Mouse (Mus musculus) cortical plate, adult 2 months (tissue): ENCODE measurements around the gene Prcd. TPM values are rescaled to one million over a fixed set of nuclear protein-coding genes. Genes with fewer than 3 reads are reported as not detected.

Experiments
- H3K27ac ChIP-seq: fragments of 200-500 bp; 2 replicates; pipeline ENCODE4 v1.5.1; 2012; ENCODE audit warnings: low read length, control low read depth, inconsistent platforms; ENCODE audit not compliant: insufficient read depth
- H3K4me1 ChIP-seq: fragments of 200-500 bp; 2 replicates; pipeline ENCODE4 v1.6.1; 2011; ENCODE audit warnings: low read length; ENCODE audit not compliant: control insufficient read depth, insufficient read depth
- H3K4me3 ChIP-seq: fragments of 200-500 bp; 2 replicates; pipeline ENCODE4 v1.5.1; 2011; ENCODE audit warnings: mild to moderate bottlenecking, low read length, control low read depth; ENCODE audit not compliant: insufficient read depth
- CTCF ChIP-seq: fragments of 200-500 bp; IDR thresholded peaks from 2 replicates; pipeline ENCODE4 v1.5.1; 2011; ENCODE audit warnings: mild to moderate bottlenecking, control low read depth, low read length; ENCODE audit not compliant: insufficient read depth; ENCODE audit errors: extremely low read depth
- POLR2A ChIP-seq: fragments of 200-500 bp; IDR thresholded peaks from 2 replicates; pipeline ENCODE4 v1.6.1; 2011; ENCODE audit warnings: mild to moderate bottlenecking, low read length, control low read depth; ENCODE audit not compliant: insufficient read depth; ENCODE audit errors: extremely low read depth
- polyA plus RNA-seq: library from polyadenylated mRNA; depleted of rRNA; stranded (reverse); fragments of >200 nt; gene quantifications from 2 replicates; pipeline ENCODE4 v1.2.3, GENCODE M21; 2012

Prcd gene
- polyA plus RNA-seq, 1 experiment = 8.4 TPM

DNA sequence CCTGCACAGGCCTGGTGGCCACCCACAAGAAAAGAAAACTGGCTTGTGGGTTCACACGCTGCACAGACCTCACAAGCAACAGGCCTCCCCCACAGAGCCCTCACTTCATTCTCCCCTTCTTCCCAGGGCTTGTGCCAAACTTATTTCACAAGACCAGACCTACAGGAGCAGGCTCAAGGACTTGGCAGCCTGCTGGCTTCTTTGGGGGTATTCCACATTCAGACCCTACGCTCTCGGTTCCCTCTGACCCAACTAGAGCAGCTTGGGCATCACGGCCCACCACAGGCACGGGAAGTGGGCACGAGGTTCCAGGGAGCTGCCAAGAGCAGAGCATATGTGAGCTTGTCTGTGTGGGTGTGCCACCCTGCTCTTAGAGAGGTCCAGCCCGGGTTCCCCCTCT is 35.7 kb upstream of the Prcd start:
- H3K4me1 ChIP-seq = no peaks in the 10 kb centered on the region
- TF ChIP-seq POLR2A (no peak), CTCF (no peak)

DNA sequence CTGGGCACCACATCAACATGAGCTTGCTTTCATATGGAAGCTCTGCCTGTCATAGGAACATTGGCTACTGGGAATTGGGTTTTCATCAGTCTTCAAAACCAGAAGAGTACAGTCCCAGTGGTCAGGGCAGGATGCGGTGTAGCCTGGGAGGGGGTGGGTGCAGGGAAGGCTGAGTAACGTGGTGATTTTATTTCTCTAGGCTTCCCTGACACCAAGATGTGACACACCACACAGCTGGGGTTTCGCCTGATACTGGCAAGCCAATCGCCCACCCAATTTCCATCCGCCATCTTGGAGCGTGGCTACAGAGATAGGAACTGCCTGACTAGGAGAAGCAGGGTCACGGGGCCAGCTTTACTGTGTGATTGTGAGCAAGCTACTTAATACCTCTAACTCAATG is 34.7 kb upstream of the Prcd start:
- no peak overlapping the region for H3K27ac ChIP-seq
- no peak overlapping the region for H3K4me3 ChIP-seq
- TF ChIP-seq CTCF (no peak), POLR2A (no peak)
- H3K4me1 ChIP-seq = no peaks in the 10 kb centered on the region

More for the DNA sequence above, 35.7 kb upstream of the Prcd start:
- Histone ChIP-seq H3K4me3 (no peak overlapping the region), H3K27ac (no peak overlapping the region)

DNA sequence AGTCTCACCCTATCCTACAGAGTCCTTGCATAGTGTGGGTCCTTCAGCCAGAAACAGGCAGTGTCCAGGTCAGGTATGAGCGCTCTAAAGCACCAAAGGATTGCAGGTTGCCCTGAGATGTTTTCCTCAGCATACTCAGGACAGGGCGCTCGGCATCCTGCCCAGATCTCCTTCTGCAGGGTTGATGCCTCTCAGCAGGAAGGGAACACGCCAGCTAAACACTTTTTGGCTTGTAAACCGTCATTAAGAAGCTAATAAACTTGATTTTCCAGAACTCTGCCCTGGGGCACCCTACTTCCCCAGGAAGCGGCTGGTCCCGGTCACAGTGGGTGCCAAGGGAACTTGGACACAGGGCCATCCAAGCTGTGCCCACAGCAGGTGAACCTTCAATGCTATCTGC is 34.2 kb upstream of the Prcd start:
- Histone ChIP-seq H3K4me1 (no peaks in the 10 kb centered on the region), H3K27ac (no peak overlapping the region), H3K4me3 (no peak overlapping the region)
- TF ChIP-seq POLR2A (no peak), CTCF (no peak)

DNA sequence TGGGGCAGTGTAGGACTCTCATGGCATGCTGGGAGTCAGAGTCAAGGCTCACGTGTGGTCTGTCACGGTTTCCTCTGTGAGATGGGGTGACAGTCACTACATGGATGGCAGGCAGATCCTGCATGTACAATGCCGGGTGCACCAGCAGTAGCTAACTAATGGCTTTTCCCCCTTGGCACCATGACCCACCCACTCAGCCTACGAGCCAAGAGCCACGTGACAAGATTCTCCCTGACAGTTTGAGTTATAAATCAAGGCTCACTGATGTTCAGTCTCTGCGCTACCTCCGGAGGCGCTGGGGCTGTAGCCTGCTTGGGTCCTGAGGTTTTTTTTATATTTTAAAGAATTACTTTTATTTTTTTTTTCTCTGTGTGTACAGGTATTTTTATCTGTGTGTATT is 33.8 kb upstream of the Prcd start:
- Histone ChIP-seq H3K27ac (no peak overlapping the region), H3K4me1 (no peaks in the 10 kb centered on the region), H3K4me3 (no peak overlapping the region)
- TF ChIP-seq CTCF = no peak
- no peak for TF ChIP-seq POLR2A

DNA sequence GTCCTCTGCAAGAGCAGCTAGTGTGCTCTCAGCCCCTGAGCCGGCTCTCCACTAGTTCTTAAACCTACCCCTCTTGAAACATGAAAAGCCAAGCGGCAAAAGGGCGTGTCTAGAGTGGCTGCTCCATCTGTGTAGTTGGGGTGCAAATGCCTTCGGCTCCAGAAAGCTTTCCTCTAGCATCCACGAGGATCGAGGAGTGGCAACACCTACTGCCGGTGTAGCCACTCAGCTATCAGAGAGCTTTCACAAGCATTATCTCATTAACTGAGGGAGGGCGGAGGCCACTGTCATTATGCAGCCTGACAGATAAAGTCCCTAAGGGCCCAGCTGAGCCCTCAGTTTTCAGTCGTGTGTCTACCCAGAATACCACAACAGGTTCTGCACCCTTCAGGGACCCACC is 33.3 kb upstream of the Prcd start:
- no peak for TF ChIP-seq CTCF
- TF ChIP-seq POLR2A = no peak
- no peak overlapping the region for H3K4me3 ChIP-seq
- no peaks in the 10 kb centered on the region for H3K4me1 ChIP-seq
- no peak overlapping the region for H3K27ac ChIP-seq

DNA sequence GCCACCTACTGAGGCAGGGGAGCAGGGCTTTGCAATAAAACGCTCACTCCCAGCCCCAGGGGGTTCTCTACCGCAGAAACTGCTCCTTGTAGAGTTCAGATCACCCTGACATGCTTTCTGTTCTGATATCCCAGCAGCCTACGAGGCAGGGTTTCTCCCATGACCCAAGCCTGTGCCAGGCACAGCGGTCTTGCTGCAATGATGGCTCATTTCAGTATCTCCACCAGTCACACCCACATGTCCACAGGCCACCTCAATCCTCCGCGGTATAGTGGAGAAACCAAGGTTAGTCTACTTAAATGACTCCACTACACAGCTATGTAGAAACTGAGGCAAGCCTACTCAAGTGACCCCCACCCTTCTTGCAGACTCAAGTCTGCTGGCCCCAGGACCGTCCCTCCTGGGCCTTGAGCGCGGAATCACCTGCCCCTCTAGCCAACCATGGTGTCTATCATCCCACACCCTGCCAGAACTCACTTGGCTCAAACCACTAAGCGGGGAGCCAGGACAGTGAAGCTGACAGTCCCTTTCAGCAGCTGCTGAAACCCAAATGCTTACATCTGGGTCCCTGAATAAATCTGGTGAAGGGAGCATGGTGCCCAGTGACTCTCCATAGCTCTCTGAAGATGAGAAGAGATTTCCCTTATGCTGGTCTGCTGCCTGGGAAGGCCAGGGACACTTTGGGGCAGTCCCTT is 32.6 kb upstream of the Prcd start:
- no peaks in the 10 kb centered on the region for H3K4me1 ChIP-seq
- TF ChIP-seq CTCF = no peak
- no peak for TF ChIP-seq POLR2A
- no peak overlapping the region for H3K27ac ChIP-seq
- no peak overlapping the region for H3K4me3 ChIP-seq

DNA sequence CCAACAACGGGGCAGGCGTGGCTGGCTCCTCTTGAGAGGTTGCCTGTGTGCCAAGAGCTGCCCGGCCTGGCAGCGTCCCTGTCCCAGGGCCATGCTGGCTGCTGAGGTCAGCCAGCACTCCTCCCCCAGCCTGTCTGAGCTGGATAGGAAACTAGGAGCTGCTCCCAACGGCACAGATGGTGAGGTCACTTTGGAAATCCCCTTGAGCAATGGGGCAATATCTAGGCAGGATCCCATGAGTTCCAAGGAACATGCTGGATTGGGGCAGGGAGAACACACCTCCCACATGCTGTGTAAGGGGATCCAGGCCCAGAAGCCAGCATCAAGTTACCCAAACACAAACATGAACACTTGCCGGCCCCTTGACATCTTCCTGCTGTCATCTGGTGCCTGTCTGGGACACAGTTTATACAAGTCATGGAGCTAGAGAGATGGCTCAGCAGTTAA is 32.1 kb upstream of the Prcd start:
- Histone ChIP-seq H3K27ac (no peak overlapping the region), H3K4me1 (no peaks in the 10 kb centered on the region), H3K4me3 (no peak overlapping the region)
- TF ChIP-seq POLR2A (no peak), CTCF (no peak)

DNA sequence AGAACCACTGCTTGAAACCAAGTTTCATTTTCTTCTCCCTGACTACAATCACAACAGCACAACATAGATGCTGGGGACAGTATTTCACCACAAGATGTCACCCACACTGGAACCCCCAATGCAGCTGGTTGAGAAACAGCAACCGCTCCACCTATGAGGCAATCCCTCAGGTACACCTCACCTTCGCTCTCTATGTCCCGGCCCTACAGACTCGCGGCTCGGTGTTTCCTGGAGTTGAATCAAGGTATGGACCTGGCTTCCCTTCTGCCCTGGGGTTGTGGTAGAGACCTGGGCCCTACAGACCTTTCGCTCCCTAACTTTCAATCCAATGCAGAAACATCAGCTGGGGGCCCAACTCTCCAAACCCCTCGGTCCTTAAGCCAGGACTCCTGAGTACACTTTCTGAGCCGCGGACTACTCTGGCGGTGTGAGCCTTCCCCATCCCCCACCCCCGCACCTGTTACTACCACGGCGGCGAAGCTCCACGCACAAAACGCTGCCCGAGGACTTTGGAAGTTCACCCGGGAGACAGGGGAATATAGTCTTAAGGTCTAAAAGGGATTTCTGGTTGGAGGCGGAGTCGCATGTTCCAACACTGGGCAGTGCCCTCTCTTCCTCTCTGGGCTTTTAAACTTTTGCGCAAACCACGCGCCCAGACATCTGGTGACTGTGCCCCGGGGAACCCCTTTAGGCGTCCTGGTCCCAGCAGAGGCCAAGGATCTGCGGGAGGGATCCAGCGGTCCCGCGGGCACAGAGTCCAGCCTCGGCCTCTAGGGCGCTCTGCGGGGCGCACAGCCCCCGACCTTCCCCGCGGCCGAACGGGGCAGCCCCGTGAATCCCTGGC is 29.8 kb upstream of the Prcd start:
- TF ChIP-seq CTCF = no peak
- TF ChIP-seq POLR2A = no peak
- no peaks in the 10 kb centered on the region for H3K4me1 ChIP-seq
- no peak overlapping the region for H3K27ac ChIP-seq
- H3K4me3 ChIP-seq = peak overlapping the region; percentile 30

DNA sequence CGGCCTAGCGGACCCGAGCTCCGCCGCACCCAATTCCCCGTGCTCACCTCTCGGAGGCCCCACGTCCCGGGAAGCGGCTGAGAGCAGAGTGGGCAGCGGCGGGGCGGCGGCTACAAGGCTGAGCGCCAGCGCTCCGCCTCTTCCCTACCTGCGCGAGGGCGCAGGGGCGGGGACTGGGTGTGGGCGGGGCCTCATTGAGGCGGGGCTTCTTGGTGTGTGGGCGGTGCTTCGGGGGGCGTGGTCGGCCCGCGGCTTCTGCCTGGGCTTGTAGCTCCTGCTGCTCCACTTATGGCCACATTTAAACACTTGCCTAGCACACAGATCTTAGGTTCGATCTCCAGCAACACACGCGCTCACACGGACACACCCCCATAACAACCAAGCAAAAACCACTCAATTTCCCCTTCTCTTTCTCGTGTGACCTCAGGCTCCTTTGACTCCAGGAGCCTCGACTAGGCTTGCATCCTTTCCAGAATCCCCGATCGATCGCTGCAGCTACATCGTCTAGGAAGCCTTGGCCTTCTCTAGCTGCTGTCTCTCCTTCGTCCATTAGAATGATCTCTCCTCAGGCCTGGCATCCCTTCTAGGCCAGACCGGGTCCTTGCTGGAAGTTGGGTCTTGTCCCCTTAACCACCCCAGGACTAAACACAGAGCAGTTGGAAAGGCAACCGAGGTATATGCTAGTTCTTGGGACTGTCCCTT is 29.1 kb upstream of the Prcd start:
- Histone ChIP-seq H3K4me1 (no peaks in the 10 kb centered on the region), H3K4me3 (peak overlapping the region; percentile 30), H3K27ac (no peak overlapping the region)
- TF ChIP-seq POLR2A (no peak), CTCF (no peak)
